Mouse (Mus musculus) gastrocnemius, adult 2 months (tissue): ENCODE measurements around the gene Tmem203. TPM values are rescaled to one million over a fixed set of nuclear protein-coding genes. Genes with fewer than 3 reads are reported as not detected.
A peak's percentile ranks its signal among the peaks of the same experiment; 100 is the strongest.
"Not testable (repeated sequence)": the region's sequence is repeated elsewhere in the genome, so short reads cannot be mapped to it uniquely, and the experiment has no call there.

Experiments used
- DNase-seq: peaks from one replicate; pipeline ENCODE4 v3.0.0; 2022
- H3K27ac ChIP-seq: fragments of 200-600 bp; 2 replicates; pipeline ENCODE4 v1.8.1; 2022; ENCODE audit warnings: mild to moderate bottlenecking
- H3K4me3 ChIP-seq: fragments of 200-600 bp; 2 replicates; pipeline ENCODE4 v1.8.1; 2022; ENCODE audit warnings: mild to moderate bottlenecking, moderate library complexity
- CTCF ChIP-seq: fragments of 200-600 bp; IDR thresholded peaks from 2 replicates; pipeline ENCODE4 v1.8.1; 2022; ENCODE audit warnings: antibody characterized with exemption, mild to moderate bottlenecking, moderate library complexity
- intact Hi-C: fragments of 180-260 bp; cut with DNase I; formaldehyde crosslinking; loops from one replicate; pipeline ENCODE4 v1.15.1; 2025
- total RNA-seq, 2 experiments: library from RNA; stranded (reverse); gene quantifications; 2 replicates each; pipeline ENCODE4 v1.2.3; 2021

The Tmem203 gene
- total RNA-seq, 2 experiments from 2014 or later = 11.4 to 12.6 TPM

GRCm38 (mm10) chr2:25256443-25257109 lies 1.3 kb downstream of the Tmem203 start:
- intact Hi-C loops = loop anchor here (5.0 to 10.0 kb wide), 2 partner anchors 76 to 132 kb away; partner anchors contain the start of gene Man1b1
- TF ChIP-seq CTCF = peak; percentile 36
- Histone ChIP-seq H3K4me3 (peak overlapping the region; percentile 86), H3K27ac (peak overlapping the region; percentile 97)
- not testable (repeated sequence) for DNase-seq

- H3K4me3 ChIP-seq, DNase-seq, H3K27ac ChIP-seq: not testable (repeated sequence)
- intact Hi-C loops = loop anchor here (5.0 to 10.0 kb wide), 2 partner anchors 75 to 132 kb away; partner anchors contain the start of gene Man1b1
Measured at GRCm38 (mm10) chr2:25257250-25257649, 2.0 kb downstream of the Tmem203 start.

- TF ChIP-seq CTCF = peak; percentile 65
- DNase-seq = no peak
- H3K4me3 ChIP-seq = no peak overlapping the region
- no peak overlapping the region for H3K27ac ChIP-seq
- intact Hi-C loops = loop anchor here (5.0 to 10.0 kb wide), 2 partner anchors 73 to 134 kb away; partner anchors contain the start of gene Man1b1
Measured at GRCm38 (mm10) chr2:25258887-25259286, 3.6 kb downstream of the Tmem203 start.

GRCm38 (mm10) chr2:25261870-25262269 lies 6.6 kb downstream of the Tmem203 start:
- H3K4me3 ChIP-seq = peak overlapping the region; percentile 91
- TF ChIP-seq CTCF = no peak
- intact Hi-C loops = no loop called here
- no peak for DNase-seq
- H3K27ac ChIP-seq = peak overlapping the region; percentile 85

GRCm38 (mm10) chr2:25262291-25262767 lies 7.1 kb downstream of the Tmem203 start, which contains the start of gene Tprn:
Gene Tprn, plus strand, starts transcription at chr2:25262618.
- no peak for TF ChIP-seq CTCF
- Histone ChIP-seq H3K27ac (peak within 1 kb of the TSS; percentile 85), H3K4me3 (peak within 1 kb of the TSS; percentile 91)
- intact Hi-C loops = no loop called here
- DNase-seq = peak; percentile 97

- no peak for TF ChIP-seq CTCF
- Histone ChIP-seq H3K27ac (peak overlapping the region; percentile 85), H3K4me3 (peak overlapping the region; percentile 91)
- peak; percentile 55 for DNase-seq
- intact Hi-C loops = no loop called here
Measured at GRCm38 (mm10) chr2:25262795-25263622, 7.8 kb downstream of the Tmem203 start.

- TF ChIP-seq CTCF = no peak
- intact Hi-C loops = no loop called here
- Histone ChIP-seq H3K27ac (peak overlapping the region; percentile 85), H3K4me3 (peak overlapping the region; percentile 91)
- no peak for DNase-seq
Measured at GRCm38 (mm10) chr2:25263623-25264285, 8.5 kb downstream of the Tmem203 start.

GRCm38 (mm10) chr2:25264286-25264660 lies 9.0 kb downstream of the Tmem203 start:
- no peak for DNase-seq
- peak overlapping the region; percentile 85 for H3K27ac ChIP-seq
- peak overlapping the region; percentile 91 for H3K4me3 ChIP-seq
- TF ChIP-seq CTCF = no peak
- intact Hi-C loops = no loop called here

- Histone ChIP-seq H3K4me3 (peak overlapping the region; percentile 91), H3K27ac (peak overlapping the region; percentile 85)
- no peak for TF ChIP-seq CTCF
- intact Hi-C loops = no loop called here
- DNase-seq = no peak
Measured at GRCm38 (mm10) chr2:25264851-25265250, 9.6 kb downstream of the Tmem203 start.

GRCm38 (mm10) chr2:25265897-25266656 lies 10.8 kb downstream of the Tmem203 start:
- DNase-seq = peak; percentile 49
- intact Hi-C loops = no loop called here
- Histone ChIP-seq H3K27ac (peak overlapping the region; percentile 85), H3K4me3 (peak overlapping the region; percentile 91)
- TF ChIP-seq CTCF = no peak

- peak; percentile 62 for DNase-seq
- H3K27ac ChIP-seq = peak overlapping the region; percentile 85
- peak overlapping the region; percentile 91 for H3K4me3 ChIP-seq
- no peak for TF ChIP-seq CTCF
- intact Hi-C loops = no loop called here
Measured at GRCm38 (mm10) chr2:25266720-25267119, 11.5 kb downstream of the Tmem203 start.

GRCm38 (mm10) chr2:25267241-25267640 lies 12.0 kb downstream of the Tmem203 start:
- intact Hi-C loops = no loop called here
- Histone ChIP-seq H3K27ac (peak overlapping the region; percentile 85), H3K4me3 (no peak overlapping the region)
- DNase-seq = no peak
- no peak for TF ChIP-seq CTCF
